Mouse (Mus musculus) CH12.LX (cell line): ENCODE measurements around the gene Foxp1. TPM values are rescaled to one million over a fixed set of nuclear protein-coding genes. Genes with fewer than 3 reads are reported as not detected.

Source experiments
- DNase-seq: peaks from one replicate; pipeline ENCODE4 v3.0.0-alpha.2; 2013; ENCODE audit errors: extremely low read depth
- H3K27ac ChIP-seq: 2 replicates; pipeline ENCODE4 v1.5.1; 2012; ENCODE audit warnings: low read depth, mild to moderate bottlenecking, control low read depth, moderate library complexity; ENCODE audit not compliant: insufficient read depth
- H3K27me3 ChIP-seq: replicated peaks from 2 replicates; pipeline ENCODE3; 2012; ENCODE audit warnings: inconsistent platforms
- H3K36me3 ChIP-seq, 2 experiments: replicated peaks in 1 of 2; 2 replicates each; pipeline versions ENCODE3 to v1.6.1; 2012; ENCODE audit warnings: inconsistent platforms in 1 of 2, low read length in 1 of 2, mild to moderate bottlenecking in 1 of 2, mixed read lengths in 1 of 2, moderate library complexity in 1 of 2; ENCODE audit not compliant: control insufficient read depth in 1 of 2, insufficient read depth in 1 of 2
- H3K4me1 ChIP-seq, 2 experiments: 2 replicates each; pipeline ENCODE4 v1.6.1; 2012; ENCODE audit warnings: inconsistent platforms in 1 of 2, moderate library complexity in 1 of 2; ENCODE audit not compliant: insufficient read depth in 2 of 2, control insufficient read depth in 1 of 2
- H3K4me2 ChIP-seq: 2 replicates; pipeline ENCODE4 v1.6.1; 2012; ENCODE audit warnings: low read depth, mild to moderate bottlenecking, control low read depth; ENCODE audit not compliant: poor library complexity, insufficient read depth, severe bottlenecking
- H3K4me3 ChIP-seq, 3 experiments: fragments of 150-350 bp in 1 of 3; sonication (generic) in 1 of 3; replicated peaks in 1 of 3; 2 replicates each; pipeline versions ENCODE3 to v1.5.1; 2011 to 2012; ENCODE audit warnings: low read depth in 2 of 3, low read length in 2 of 3, mild to moderate bottlenecking in 2 of 3, moderate library complexity in 2 of 3, control low read depth in 1 of 3, improper control_type of control experiment in 1 of 3, inconsistent platforms in 1 of 3, mixed read lengths in 1 of 3; ENCODE audit not compliant: poor library complexity in 1 of 3
- H3K79me2 ChIP-seq: replicated peaks from 2 replicates; pipeline ENCODE4 v1.6.1; 2012; ENCODE audit warnings: mild to moderate bottlenecking, moderate library complexity; ENCODE audit not compliant: control insufficient read depth, poor library complexity, insufficient read depth, severe bottlenecking; ENCODE audit errors: extremely low read depth
- H3K9ac ChIP-seq: 2 replicates; pipeline ENCODE4 v1.6.1; 2012; ENCODE audit warnings: low read depth, mild to moderate bottlenecking, control low read depth, moderate library complexity; ENCODE audit not compliant: insufficient read depth
- H3K9me3 ChIP-seq: replicated peaks from 2 replicates; pipeline ENCODE3; 2012; ENCODE audit warnings: low read length, inconsistent platforms, mixed read lengths
- ELF1 ChIP-seq: IDR thresholded peaks from 2 replicates; pipeline ENCODE4 v1.6.1; 2014; ENCODE audit warnings: low read depth, mild to moderate bottlenecking, inconsistent platforms, low read length, improper control_type of control experiment
- GABPA ChIP-seq: IDR thresholded peaks from 2 replicates; pipeline ENCODE4 v1.6.1; 2012; ENCODE audit warnings: low read depth, low read length, improper control_type of control experiment, inconsistent platforms; ENCODE audit not compliant: insufficient replicate concordance
- HCFC1 ChIP-seq: IDR thresholded peaks from 2 replicates; pipeline ENCODE4 v1.6.1; 2012; ENCODE audit warnings: low read depth, mild to moderate bottlenecking, inconsistent platforms, low read length, improper control_type of control experiment
- JUN ChIP-seq: IDR thresholded peaks from 2 replicates; pipeline ENCODE4 v1.6.1; 2011; ENCODE audit warnings: low read depth, mild to moderate bottlenecking, low read length, improper control_type of control experiment, moderate library complexity; ENCODE audit not compliant: insufficient read depth
- KAT2A ChIP-seq: IDR thresholded peaks from 2 replicates; pipeline ENCODE4 v1.6.1; 2012; ENCODE audit warnings: low read length, improper control_type of control experiment, inconsistent platforms; ENCODE audit not compliant: insufficient replicate concordance
- MYC ChIP-seq: IDR thresholded peaks from 2 replicates; pipeline ENCODE4 v1.6.1; 2011; ENCODE audit warnings: low read depth, mild to moderate bottlenecking, improper control_type of control experiment, low read length
- PAX5 ChIP-seq: IDR thresholded peaks from 2 replicates; pipeline ENCODE4 v1.6.1; 2012; ENCODE audit warnings: low read length, inconsistent platforms, mixed read lengths
- RAD21 ChIP-seq: IDR thresholded peaks from 2 replicates; pipeline ENCODE4 v1.6.1; 2011; ENCODE audit warnings: low read depth, mild to moderate bottlenecking, low read length, improper control_type of control experiment, moderate library complexity
- TCF12 ChIP-seq: IDR thresholded peaks from 2 replicates; pipeline ENCODE4 v1.6.1; 2014; ENCODE audit warnings: low read depth, mild to moderate bottlenecking, inconsistent platforms, low read length, improper control_type of control experiment
- USF2 ChIP-seq: conservative IDR thresholded peaks from 2 replicates; pipeline ENCODE4 v1.6.1; 2011; ENCODE audit warnings: low read depth, low read length, improper control_type of control experiment
- dilution Hi-C: fragments of 300-500 bp; cut with MboI; formaldehyde crosslinking; loops from 2 replicates; pipeline ENCODE4 v1.14.3; 2020; ENCODE audit warnings: low sequenced_read_pairs; ENCODE audit not compliant: extremely low pct_unique_long_range_greater_than_20kb, extremely low pct_ligation_motif_present
- in situ Hi-C: fragments of 300-500 bp; cut with MboI; formaldehyde crosslinking; loops from 3 replicates; pipeline ENCODE4 v1.14.3; 2019; ENCODE audit warnings: low sequenced_read_pairs, low pct_ligation_motif_present, low pct_unique_long_range_greater_than_20kb, mixed read lengths
- polyA plus RNA-seq: library from polyadenylated mRNA; unstranded; fragments of >175 nt; gene quantifications from 2 replicates; pipeline ENCODE4 v1.2.1, GENCODE M21; 2012; ENCODE audit warnings: low read depth; ENCODE audit not compliant: insufficient read length
- total RNA-seq, 2 experiments: library from RNA; depleted of rRNA; stranded (reverse); fragments of 300-350 nt in 1 of 2; fragments of >200 nt in 1 of 2; gene quantifications; 2 replicates each; pipeline ENCODE4 v1.2.3; 2012 to 2014

Gene Foxp1
- total and polyA plus RNA-seq, 3 experiments: 66.5 to 105 (median 87.4) TPM

- in situ Hi-C loops: no loop called here
Measured at GRCm38 (mm10) chr6:99378997-99379710, 143.4 kb downstream of the Foxp1 start.

GRCm38 (mm10) chr6:99377716-99378115, 144.8 kb downstream of the Foxp1 start:
- H3K9me3 ChIP-seq: no peaks in the 10 kb centered on the region
- H3K27ac ChIP-seq: no peak overlapping the region
- H3K4me3 ChIP-seq: no peak overlapping the region
- H3K4me2 ChIP-seq: no peak overlapping the region
- peaks cover 27 to 64% of the 10 kb centered on the region in 2 experiments for H3K4me1 ChIP-seq
- dilution Hi-C loops: no loop called here
- no peak for DNase-seq
- no peak overlapping the region for H3K9ac ChIP-seq
- no peaks in the 10 kb centered on the region for H3K79me2 ChIP-seq
- no peak for TF ChIP-seq RAD21
- in situ Hi-C loops: no loop called here
- H3K27me3 ChIP-seq: no peaks in the 10 kb centered on the region
- H3K36me3 ChIP-seq: no peaks in the 10 kb centered on the region

More at GRCm38 (mm10) chr6:99378997-99379710, 143.4 kb downstream of the Foxp1 start:
- no peak overlapping the region for H3K4me3 ChIP-seq
- TF ChIP-seq MYC (no peak), KAT2A (no peak), GABPA (no peak), HCFC1 (no peak), PAX5 (no peak), JUN (no peak), ELF1 (no peak), USF2 (no peak), TCF12 (no peak)
- H3K36me3 ChIP-seq: no peaks in the 10 kb centered on the region
- peaks cover 31 to 65% of the 10 kb centered on the region in 2 experiments for H3K4me1 ChIP-seq
- DNase-seq: no peak
- H3K27ac ChIP-seq: no peak overlapping the region
- H3K27me3 ChIP-seq: no peaks in the 10 kb centered on the region
- H3K9ac ChIP-seq: no peak overlapping the region
- no peak overlapping the region for H3K4me2 ChIP-seq
- dilution Hi-C loops: no loop called here
- no peaks in the 10 kb centered on the region for H3K79me2 ChIP-seq
- H3K9me3 ChIP-seq: no peaks in the 10 kb centered on the region

- H3K9me3 ChIP-seq: no peaks in the 10 kb centered on the region
- peaks cover 27 to 64% of the 10 kb centered on the region in 2 experiments for H3K4me1 ChIP-seq
- dilution Hi-C loops: no loop called here
- H3K4me2 ChIP-seq: no peak overlapping the region
- no peaks in the 10 kb centered on the region for H3K27me3 ChIP-seq
- no peak for TF ChIP-seq RAD21
- no peak overlapping the region for H3K4me3 ChIP-seq
- DNase-seq: no peak
- in situ Hi-C loops: no loop called here
- no peak overlapping the region for H3K27ac ChIP-seq
- H3K79me2 ChIP-seq: no peaks in the 10 kb centered on the region
- no peaks in the 10 kb centered on the region for H3K36me3 ChIP-seq
- no peak overlapping the region for H3K9ac ChIP-seq
Measured at GRCm38 (mm10) chr6:99377131-99377530, 145.4 kb downstream of the Foxp1 start.
